Mouse (Mus musculus) subcutaneous adipose tissue, adult 2 months (tissue): Measurements from ENCODE around the gene D1Pas1. TPM values are rescaled to one million over a fixed set of nuclear protein-coding genes. Genes with fewer than 3 reads are reported as not detected.

Source experiments
- polyA plus RNA-seq: library from polyadenylated mRNA; depleted of rRNA; stranded (reverse); fragments of >200 nt; gene quantifications from 2 replicates; pipeline ENCODE4 v1.2.3, GENCODE M21; 2012; ENCODE audit warnings: low replicate concordance; rRNA removed

The D1Pas1 gene
- polyA plus RNA-seq = not detected in 2 replicates

DNA sequence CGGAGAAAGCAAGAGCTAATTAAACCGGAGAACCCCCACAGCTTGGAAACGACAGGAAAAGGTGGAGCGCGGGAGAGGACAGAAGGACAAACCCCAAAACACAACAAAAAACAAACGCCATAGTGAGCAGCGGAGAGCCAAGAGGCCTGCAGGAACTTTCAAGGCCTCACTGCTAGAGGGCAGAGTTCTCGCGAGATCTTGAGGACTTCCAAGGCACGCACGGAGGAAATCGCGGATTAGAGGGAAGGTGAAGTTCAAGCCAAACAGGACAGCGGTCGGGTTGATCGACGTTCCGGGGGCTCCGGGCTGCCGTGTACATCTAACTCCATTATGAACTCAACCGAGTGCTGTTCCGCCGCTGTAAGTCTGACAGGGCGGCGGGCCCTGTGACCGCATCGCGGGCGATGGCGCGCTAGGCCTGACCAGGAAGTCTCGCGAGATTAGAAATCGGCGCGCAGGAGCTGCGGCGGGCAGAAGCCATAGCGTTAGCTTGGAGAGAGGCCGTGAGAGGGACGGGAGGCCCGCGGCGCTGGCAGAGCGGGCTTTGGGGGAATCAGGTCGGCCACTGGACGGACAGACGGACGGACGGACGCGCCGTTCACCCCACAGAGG, at the start of gene D1Pas1:
TSS of gene D1Pas1 (plus strand) at position 216 of the 612 bp plus-strand sequence.

Other genes with a start within 250 kb of the D1Pas1 start
- 2.0 and 5.5 TPM in 2 replicates for gene Rrp15, start 218.1 kb upstream of the D1Pas1 start, polyA plus RNA-seq
- 0.63 and 0.75 TPM in 2 replicates for gene Spata17, start 248.0 kb downstream of the D1Pas1 start, polyA plus RNA-seq
- gene Gpatch2, start 248.1 kb downstream of the D1Pas1 start, polyA plus RNA-seq = 10.2 and 14.8 TPM in 2 replicates